18 mouse cellular contexts compared by ENCODE assay signal in genomic region chr2:82178693-82179092, GRCm38 (mm10).
DNase-seq lines count a peak whose midpoint lies in the region; ATAC-seq and TF ChIP-seq lines count a peak whose summit lies in the region.
"Had no signal": no experiment of that assay in that cellular context is flagged by ENCODE, and none has a peak within 500 bp of the region (broad histone marks: within the 10 kb centered on the region; RNA-seq: fewer than 3 reads in every experiment).

No protein-coding gene starts in this region.

- no peaks in the 10 kb centered on the region for H3K36me3 ChIP-seq in kidney, embryonic 16.5 days (ENCODE audit: insufficient read depth, low read length)
- H3K36me3 ChIP-seq: forebrain, embryonic 15.5 days; heart, embryonic 13.5 days; hindbrain, embryonic 15.5 days had no signal

- no peak overlapping the region for H3K4me3 ChIP-seq in kidney, embryonic 16.5 days (ENCODE audit: low read length)
- no peak overlapping the region for H3K4me3 ChIP-seq in gastrocnemius, adult 2 months
- H3K4me3 ChIP-seq: forebrain, embryonic 15.5 days; heart, embryonic 13.5 days; hindbrain, embryonic 15.5 days had no signal

- peak; percentile 10 for DNase-seq in layer of hippocampus, adult 9-11 months
- DNase-seq in layer of hippocampus, postnatal 10 days (ENCODE audit: low spot score in 2 of 2): no peak
- peak; percentile 10 to 30 for DNase-seq in urinary bladder, postnatal 36 days (ENCODE audit: low spot score in 2 of 2)
- no peak for DNase-seq in urinary bladder, adult 2 months (ENCODE audit: low spot score)
- DNase-seq in brain, adult 2 months (ENCODE audit: low read depth, low spot score): peak; percentile 71
- no peak for DNase-seq in gastrocnemius, adult 2 months
- DNase-seq: adrenal gland, adult 2 months; adrenal gland, postnatal 25 days; cerebellum, adult 2 months; cerebellum, postnatal 10 days; gastrocnemius, postnatal 36 days; heart, adult 11 months; heart, postnatal 36 days had no signal

- no peak overlapping the region for H3K4me2 ChIP-seq in kidney, embryonic 16.5 days (replicated peaks; ENCODE audit: low read depth, low read length)
- H3K4me2 ChIP-seq: forebrain, embryonic 15.5 days; heart, embryonic 13.5 days; hindbrain, embryonic 15.5 days had no signal

- ATAC-seq in kidney, embryonic 16.5 days (ENCODE audit: low FRiP score, low TSS enrichment): no peak
- ATAC-seq: forebrain, embryonic 15.5 days; Patski had no signal

- no peak overlapping the region for H3K27ac ChIP-seq in kidney, embryonic 16.5 days (ENCODE audit: low read length)
- no peak overlapping the region for H3K27ac ChIP-seq in gastrocnemius, adult 2 months
- H3K27ac ChIP-seq: forebrain, embryonic 15.5 days; heart, embryonic 13.5 days; hindbrain, embryonic 15.5 days had no signal

- intact Hi-C loops in gastrocnemius, adult 2 months (cut with DNase I): no loop called here

- H3K27me3 ChIP-seq in kidney, embryonic 16.5 days (ENCODE audit: insufficient read depth, low read length): no peaks in the 10 kb centered on the region
- H3K27me3 ChIP-seq: forebrain, embryonic 15.5 days; heart, embryonic 13.5 days; hindbrain, embryonic 15.5 days; Patski had no signal

- no peak overlapping the region for H3K9ac ChIP-seq in kidney, embryonic 16.5 days (replicated peaks; ENCODE audit: low read length)
- H3K9ac ChIP-seq: forebrain, embryonic 15.5 days; heart, embryonic 13.5 days; hindbrain, embryonic 15.5 days had no signal

- TF ChIP-seq CTCF in gastrocnemius, adult 2 months (IDR thresholded peaks at IDR 0.05): no peak

- 94% methylated on average over 2 of the region's 2 CpGs for WGBS in kidney, embryonic 16.5 days

- no peaks in the 10 kb centered on the region for H3K4me1 ChIP-seq in kidney, embryonic 16.5 days (ENCODE audit: insufficient read depth, low read length)
- H3K4me1 ChIP-seq: forebrain, embryonic 15.5 days; heart, embryonic 13.5 days; hindbrain, embryonic 15.5 days had no signal

- no peaks in the 10 kb centered on the region for H3K9me3 ChIP-seq in kidney, embryonic 16.5 days (ENCODE audit: low read length)
- H3K9me3 ChIP-seq: forebrain, embryonic 15.5 days; heart, embryonic 13.5 days had no signal

Comparison
In these comparisons a context has a peak if more than half of its experiments do, and no peak if none do; other contexts are left out.
1. DNase-seq: peak in layer of hippocampus, adult 9-11 months (single experiment), urinary bladder, postnatal 36 days (2 of 2) and brain, adult 2 months (single experiment); none in layer of hippocampus, postnatal 10 days (0 of 2), urinary bladder, adult 2 months (single experiment) and gastrocnemius, adult 2 months (single experiment).